Mouse (Mus musculus): ENCODE measurements at regions not wholly inside any gene's neighbourhood (a gene's known extent, or its start where the extent isn't known, plus 50 kb on each side); places are given as distances from the start of the nearest gene placed in this dataset.

GRCm38 (mm10) chr15:51139507-51139906 lies 2745.2 kb upstream of the Gm7489 start:
- H3K4me3 ChIP-seq (ENCODE audit: low read depth, low read length), result no peak overlapping the region
- no peak for TF ChIP-seq TAL1 (conservative IDR thresholded peaks at IDR 0.05; ENCODE audit: low read depth, low read length)
- no peak for TF ChIP-seq GATA2 (IDR thresholded peaks at IDR 0.05; ENCODE audit: borderline replicate concordance, low read depth, low read length)
- no peak for TF ChIP-seq GATA1 (IDR thresholded peaks at IDR 0.05; ENCODE audit: borderline replicate concordance, low read length)
- no peak for TF ChIP-seq POLR2AphosphoS5 (IDR thresholded peaks at IDR 0.05; ENCODE audit: insufficient replicate concordance, low read depth, low read length)
- no peak for TF ChIP-seq CTCF (IDR thresholded peaks at IDR 0.05; ENCODE audit: low read depth, low read length)

DNA sequence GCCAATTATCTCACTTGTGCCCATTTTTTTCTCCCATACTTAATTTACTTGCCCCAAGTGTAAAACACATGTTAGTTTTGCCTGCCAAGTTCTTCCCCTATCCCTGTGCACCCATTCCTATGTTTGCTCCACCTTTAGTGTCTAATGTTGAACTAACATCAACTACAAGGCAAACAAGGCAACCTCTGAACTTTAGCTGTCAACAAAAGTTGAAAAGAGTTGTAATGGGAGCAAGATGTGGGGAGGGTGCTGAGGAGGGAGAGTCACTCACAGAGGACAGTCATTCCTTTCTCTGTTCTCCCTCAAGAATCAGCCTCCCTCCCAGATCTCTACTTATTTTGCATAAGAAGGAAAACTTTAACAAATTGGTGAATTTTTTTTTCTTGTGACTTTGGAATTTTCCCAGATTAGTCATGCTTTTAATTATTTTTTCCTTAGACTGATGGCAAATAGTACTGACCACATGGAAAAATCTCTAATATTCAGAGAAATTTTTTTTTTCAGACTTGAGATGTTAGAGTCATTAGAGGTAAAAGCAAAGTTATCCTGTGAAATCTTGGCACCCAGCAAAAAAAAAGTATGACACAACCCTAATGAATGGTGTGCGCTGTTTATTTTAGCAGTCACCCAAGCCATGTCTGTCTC lies 2710.6 kb upstream of the Gm7489 start:
- no peak for TF ChIP-seq GATA1 (IDR thresholded peaks at IDR 0.05; ENCODE audit: borderline replicate concordance, low read length)
- ATAC-seq (ENCODE audit: extremely low read depth, insufficient number of reproducible peaks, low FRiP score, poor library complexity, severe bottlenecking) (no peak), DNase-seq (ENCODE audit: low spot score) (no peak)
- Histone ChIP-seq H3K36me3 (replicated peaks) (no peaks in the 10 kb centered on the region), H3K9me3 (replicated peaks) (no peaks in the 10 kb centered on the region), H3K27me3 (ENCODE audit: insufficient read depth, low read length) (no peaks in the 10 kb centered on the region), H3K4me1 (ENCODE audit: insufficient read depth, low read depth, low read length) (no peaks in the 10 kb centered on the region), H3K4me3 (ENCODE audit: low read depth, low read length) (no peak overlapping the region)

More at GRCm38 (mm10) chr15:51139507-51139906, 2745.2 kb upstream of the Gm7489 start:
- H3K4me1 ChIP-seq (ENCODE audit: insufficient read depth, low read depth, low read length), result no peaks in the 10 kb centered on the region
- H3K36me3 ChIP-seq (replicated peaks), result no peaks in the 10 kb centered on the region
- DNase-seq (ENCODE audit: low spot score), result no peak
- H3K27me3 ChIP-seq (ENCODE audit: insufficient read depth, low read length), result no peaks in the 10 kb centered on the region
- H3K9me3 ChIP-seq (replicated peaks), result no peaks in the 10 kb centered on the region
- ATAC-seq (ENCODE audit: extremely low read depth, insufficient number of reproducible peaks, low FRiP score, poor library complexity, severe bottlenecking), result no peak

GRCm38 (mm10) chr15:51176466-51176865 lies 2708.2 kb upstream of the Gm7489 start:
- Histone ChIP-seq H3K27me3 (ENCODE audit: insufficient read depth, low read length) (no peaks in the 10 kb centered on the region), H3K9me3 (replicated peaks) (no peaks in the 10 kb centered on the region), H3K4me1 (ENCODE audit: insufficient read depth, low read depth, low read length) (no peaks in the 10 kb centered on the region), H3K4me3 (ENCODE audit: low read depth, low read length) (no peak overlapping the region), H3K36me3 (replicated peaks) (no peaks in the 10 kb centered on the region)
- no peak for TF ChIP-seq GATA1 (IDR thresholded peaks at IDR 0.05; ENCODE audit: borderline replicate concordance, low read length)
- no peak for TF ChIP-seq TAL1 (conservative IDR thresholded peaks at IDR 0.05; ENCODE audit: low read depth, low read length)
- no peak for TF ChIP-seq CTCF (IDR thresholded peaks at IDR 0.05; ENCODE audit: low read depth, low read length)
- TF ChIP-seq GATA2 (IDR thresholded peaks at IDR 0.05; ENCODE audit: borderline replicate concordance, low read depth, low read length), result no peak
- no peak for TF ChIP-seq POLR2AphosphoS5 (IDR thresholded peaks at IDR 0.05; ENCODE audit: insufficient replicate concordance, low read depth, low read length)
- no peak for DNase-seq (ENCODE audit: low spot score)
- no peak for ATAC-seq (ENCODE audit: extremely low read depth, insufficient number of reproducible peaks, low FRiP score, poor library complexity, severe bottlenecking)

DNA sequence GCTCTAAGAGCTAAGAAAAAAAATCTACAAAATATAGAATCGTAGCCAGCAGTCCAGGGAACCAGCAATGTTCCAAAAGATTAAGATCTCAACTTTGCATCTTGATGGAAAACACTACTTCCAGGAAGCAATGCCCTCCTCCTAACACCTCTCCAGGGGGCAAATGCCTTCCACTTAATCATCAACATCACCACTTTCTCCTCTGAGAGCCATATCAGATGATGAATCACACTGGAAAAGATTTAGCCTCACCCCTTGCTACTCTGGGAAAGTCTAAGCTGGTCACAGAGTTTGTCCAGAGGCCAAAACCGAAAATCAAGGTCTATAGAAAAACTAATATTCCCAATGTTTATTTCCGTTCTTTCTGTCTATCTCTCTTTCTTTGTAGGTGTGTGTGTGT lies 2695.6 kb upstream of the Gm7489 start:
- H3K4me1 ChIP-seq (ENCODE audit: insufficient read depth, low read depth, low read length), result no peaks in the 10 kb centered on the region
- no peak for DNase-seq (ENCODE audit: low spot score)
- no peak overlapping the region for H3K4me3 ChIP-seq (ENCODE audit: low read depth, low read length)
- TF ChIP-seq GATA1 (IDR thresholded peaks at IDR 0.05; ENCODE audit: borderline replicate concordance, low read length) (no peak), POLR2AphosphoS5 (IDR thresholded peaks at IDR 0.05; ENCODE audit: insufficient replicate concordance, low read depth, low read length) (no peak), TAL1 (conservative IDR thresholded peaks at IDR 0.05; ENCODE audit: low read depth, low read length) (no peak), GATA2 (IDR thresholded peaks at IDR 0.05; ENCODE audit: borderline replicate concordance, low read depth, low read length) (no peak)
- H3K36me3 ChIP-seq (replicated peaks), result no peaks in the 10 kb centered on the region
- no peaks in the 10 kb centered on the region for H3K9me3 ChIP-seq (replicated peaks)
- H3K27me3 ChIP-seq (ENCODE audit: insufficient read depth, low read length), result no peaks in the 10 kb centered on the region
- ATAC-seq (ENCODE audit: extremely low read depth, insufficient number of reproducible peaks, low FRiP score, poor library complexity, severe bottlenecking), result no peak

DNA sequence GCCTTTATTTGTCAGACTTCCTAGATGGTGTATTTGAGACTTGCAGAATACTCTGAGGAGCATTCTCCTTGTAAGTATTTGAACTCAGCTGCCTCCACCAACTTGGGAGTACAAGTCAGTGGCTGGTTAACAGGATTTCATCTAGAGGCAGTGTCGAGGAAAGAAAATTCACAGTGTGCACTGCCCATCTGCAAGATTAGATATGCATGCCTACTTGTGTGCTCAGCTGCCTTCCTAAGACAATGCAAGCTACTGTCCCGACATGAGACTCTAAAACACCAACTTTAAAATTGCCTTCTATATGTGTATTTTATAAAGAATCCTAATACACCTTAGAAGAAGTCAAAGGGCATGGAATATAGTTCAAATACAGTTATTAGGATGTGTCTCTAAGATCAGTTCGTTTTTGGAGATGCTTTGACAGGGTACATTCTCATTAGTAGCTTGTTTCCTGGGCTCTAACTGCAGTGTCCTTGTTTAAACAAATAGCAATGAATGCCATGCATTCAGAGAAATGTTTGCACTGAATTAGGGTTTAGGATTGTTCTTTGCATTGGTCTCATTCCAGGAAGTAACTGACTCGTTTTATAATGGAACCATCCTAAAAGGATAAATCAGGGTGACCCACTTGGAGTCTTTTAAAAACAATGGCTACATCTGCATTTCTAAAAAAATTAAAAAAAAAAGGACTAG lies 2687.1 kb upstream of the Gm7489 start:
- no peaks in the 10 kb centered on the region for H3K36me3 ChIP-seq (replicated peaks)
- H3K4me3 ChIP-seq (ENCODE audit: low read depth, low read length), result no peak overlapping the region
- no peak for ATAC-seq (ENCODE audit: extremely low read depth, insufficient number of reproducible peaks, low FRiP score, poor library complexity, severe bottlenecking)
- no peaks in the 10 kb centered on the region for H3K27me3 ChIP-seq (ENCODE audit: insufficient read depth, low read length)
- TF ChIP-seq GATA1 (IDR thresholded peaks at IDR 0.05; ENCODE audit: borderline replicate concordance, low read length), result no peak
- no peak for TF ChIP-seq CTCF (IDR thresholded peaks at IDR 0.05; ENCODE audit: low read depth, low read length)
- TF ChIP-seq GATA2 (IDR thresholded peaks at IDR 0.05; ENCODE audit: borderline replicate concordance, low read depth, low read length), result no peak
- TF ChIP-seq POLR2AphosphoS5 (IDR thresholded peaks at IDR 0.05; ENCODE audit: insufficient replicate concordance, low read depth, low read length), result no peak
- no peak for TF ChIP-seq TAL1 (conservative IDR thresholded peaks at IDR 0.05; ENCODE audit: low read depth, low read length)
- no peaks in the 10 kb centered on the region for H3K4me1 ChIP-seq (ENCODE audit: insufficient read depth, low read depth, low read length)
- DNase-seq (ENCODE audit: low spot score), result no peak
- no peaks in the 10 kb centered on the region for H3K9me3 ChIP-seq (replicated peaks)

DNA sequence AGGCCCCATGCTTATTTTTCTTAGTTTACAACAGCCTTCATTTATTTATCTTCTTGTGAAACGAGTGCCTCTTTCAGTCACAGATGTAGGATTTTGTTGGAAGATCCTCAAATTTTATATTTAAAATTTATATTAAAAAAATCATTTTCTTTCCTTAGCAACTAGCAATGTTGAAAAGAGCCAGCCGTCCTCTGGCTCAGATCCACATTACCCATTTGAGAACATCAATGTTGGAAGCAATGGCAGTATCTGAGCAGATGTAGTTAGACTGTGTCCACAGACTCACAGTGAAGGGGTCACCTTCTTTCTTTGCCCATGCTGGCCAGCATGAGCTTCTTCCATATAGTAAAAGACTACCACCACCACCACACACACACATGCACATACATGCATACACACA lies 2681.4 kb upstream of the Gm7489 start:
- ATAC-seq (ENCODE audit: extremely low read depth, insufficient number of reproducible peaks, low FRiP score, poor library complexity, severe bottlenecking) (no peak), DNase-seq (ENCODE audit: low spot score) (no peak)
- Histone ChIP-seq H3K9me3 (replicated peaks) (no peaks in the 10 kb centered on the region), H3K4me3 (ENCODE audit: low read depth, low read length) (no peak overlapping the region), H3K36me3 (replicated peaks) (no peaks in the 10 kb centered on the region), H3K27me3 (ENCODE audit: insufficient read depth, low read length) (no peaks in the 10 kb centered on the region), H3K4me1 (ENCODE audit: insufficient read depth, low read depth, low read length) (no peaks in the 10 kb centered on the region)
- no peak for TF ChIP-seq GATA2 (IDR thresholded peaks at IDR 0.05; ENCODE audit: borderline replicate concordance, low read depth, low read length)
- TF ChIP-seq CTCF (IDR thresholded peaks at IDR 0.05; ENCODE audit: low read depth, low read length), result no peak
- TF ChIP-seq TAL1 (conservative IDR thresholded peaks at IDR 0.05; ENCODE audit: low read depth, low read length), result no peak
- no peak for TF ChIP-seq GATA1 (IDR thresholded peaks at IDR 0.05; ENCODE audit: borderline replicate concordance, low read length)
- no peak for TF ChIP-seq POLR2AphosphoS5 (IDR thresholded peaks at IDR 0.05; ENCODE audit: insufficient replicate concordance, low read depth, low read length)
